Mouse (Mus musculus) cerebellum, adult 18-20 months (tissue): ENCODE data around the gene Plxdc1.

Experiments
- DNase-seq, 2 experiments: peaks; one replicate each; pipeline ENCODE4 v3.0.0; 2021

Plxdc1 gene

GRCm38 (mm10) chr11:97985727-97986677, at the start of gene Plxdc1:
TSS of gene Plxdc1 (minus strand) at chr11:97986444.
- peak; percentile 34 to 55 for DNase-seq

DNA sequence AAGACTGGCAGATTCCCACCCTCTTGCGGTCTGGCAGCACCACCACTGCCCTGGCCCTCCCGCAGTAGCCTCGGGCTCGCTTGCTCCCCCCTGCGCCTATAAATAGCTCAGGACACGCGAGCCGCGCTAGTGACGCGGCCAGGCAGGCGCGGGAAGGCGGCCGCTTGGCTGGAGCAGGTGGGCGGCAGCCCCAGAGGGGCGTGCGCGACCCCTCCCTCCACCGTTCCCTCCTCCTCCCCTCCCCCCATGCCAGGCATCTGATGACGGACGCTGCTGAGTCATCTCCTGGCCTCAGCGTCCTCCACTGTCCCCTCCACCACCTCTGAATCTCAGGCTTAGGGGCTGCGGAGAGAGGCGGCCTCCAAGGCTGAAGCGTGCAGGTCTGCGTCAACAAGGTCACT, 49.7 kb upstream of the Plxdc1 start:
- DNase-seq: peak; percentile 75 to 76

DNA sequence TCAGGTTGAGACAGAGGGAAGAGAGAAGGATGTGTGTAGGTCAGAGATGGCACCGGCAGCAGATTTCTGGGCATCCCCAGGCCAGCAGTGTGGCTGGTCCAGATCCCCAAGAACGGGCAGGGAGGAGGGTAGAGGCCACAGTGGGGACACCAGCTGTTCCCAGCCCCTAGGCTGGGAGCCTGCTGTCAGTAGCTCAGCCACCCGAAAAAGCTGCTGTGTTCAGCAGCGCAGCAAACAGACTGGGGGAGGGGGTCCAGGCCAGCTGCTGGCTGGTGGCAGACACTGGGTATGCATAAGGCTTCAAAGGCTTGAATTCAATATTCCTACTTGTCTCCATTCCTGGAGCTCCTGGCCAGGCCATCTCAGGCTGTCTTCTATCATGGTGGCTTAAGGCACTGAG, 48.6 kb upstream of the Plxdc1 start:
- no peak for DNase-seq

GRCm38 (mm10) chr11:98034061-98034460, 47.8 kb upstream of the Plxdc1 start:
- no peak for DNase-seq

DNA sequence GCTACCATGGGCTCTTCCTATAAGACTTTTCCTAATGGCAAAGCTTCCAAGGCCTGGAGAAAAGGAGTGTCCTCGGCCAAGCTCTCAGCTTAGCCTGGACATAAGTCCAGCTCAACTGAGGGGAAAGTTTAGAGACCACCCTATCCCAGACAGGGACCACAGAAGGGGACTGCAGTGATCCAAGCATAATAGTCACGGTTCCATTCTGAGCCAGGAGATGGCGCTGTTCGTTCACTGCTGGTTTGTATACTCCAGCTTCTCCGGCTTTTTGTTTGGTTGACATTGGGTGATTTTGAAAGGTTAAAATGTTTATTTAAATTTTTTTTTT, 45.2 kb upstream of the Plxdc1 start:
- DNase-seq: peak; percentile 76 to 87

- no peak for DNase-seq
Measured at GRCm38 (mm10) chr11:98030701-98031442, 44.6 kb upstream of the Plxdc1 start.

DNA sequence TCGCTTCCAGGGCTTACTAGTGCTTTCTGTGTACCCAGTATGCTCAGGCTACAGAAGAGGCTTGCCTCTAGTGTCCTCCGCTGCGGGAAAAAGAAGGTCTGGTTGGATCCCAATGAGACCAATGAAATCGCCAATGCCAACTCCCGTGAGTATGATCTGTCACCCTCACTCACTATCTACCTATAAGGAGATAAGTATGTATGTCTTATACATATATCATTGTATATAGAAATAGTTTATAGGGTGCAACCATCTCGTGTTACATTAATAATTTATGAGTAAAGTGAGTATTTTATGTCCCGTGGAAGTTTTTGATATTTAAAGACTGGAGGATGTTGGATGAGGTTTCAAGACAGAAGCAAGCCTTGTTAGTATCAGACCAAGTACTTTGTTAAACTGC, 41.5 kb upstream of the Plxdc1 start:
- DNase-seq: no peak

DNA sequence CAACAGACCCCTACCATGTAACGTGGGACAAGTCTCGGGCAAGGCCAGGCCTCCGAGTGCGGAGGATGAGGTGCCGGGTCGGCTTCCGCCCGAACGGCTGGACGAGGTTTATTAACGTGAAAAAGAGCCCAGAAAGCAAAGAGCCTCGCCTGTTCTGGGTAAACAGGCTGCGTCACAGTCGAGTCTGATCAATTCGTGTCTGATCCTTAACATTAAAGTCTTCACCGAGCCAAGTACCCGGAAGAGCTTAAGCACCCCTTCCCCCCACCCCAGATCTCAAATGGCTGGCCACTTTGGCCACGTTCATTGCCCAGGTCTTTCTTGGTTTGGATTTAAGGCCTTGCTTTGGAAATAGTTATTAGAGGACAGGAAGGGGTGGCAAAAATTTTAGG, 41.0 kb upstream of the Plxdc1 start:
- no peak for DNase-seq

DNA sequence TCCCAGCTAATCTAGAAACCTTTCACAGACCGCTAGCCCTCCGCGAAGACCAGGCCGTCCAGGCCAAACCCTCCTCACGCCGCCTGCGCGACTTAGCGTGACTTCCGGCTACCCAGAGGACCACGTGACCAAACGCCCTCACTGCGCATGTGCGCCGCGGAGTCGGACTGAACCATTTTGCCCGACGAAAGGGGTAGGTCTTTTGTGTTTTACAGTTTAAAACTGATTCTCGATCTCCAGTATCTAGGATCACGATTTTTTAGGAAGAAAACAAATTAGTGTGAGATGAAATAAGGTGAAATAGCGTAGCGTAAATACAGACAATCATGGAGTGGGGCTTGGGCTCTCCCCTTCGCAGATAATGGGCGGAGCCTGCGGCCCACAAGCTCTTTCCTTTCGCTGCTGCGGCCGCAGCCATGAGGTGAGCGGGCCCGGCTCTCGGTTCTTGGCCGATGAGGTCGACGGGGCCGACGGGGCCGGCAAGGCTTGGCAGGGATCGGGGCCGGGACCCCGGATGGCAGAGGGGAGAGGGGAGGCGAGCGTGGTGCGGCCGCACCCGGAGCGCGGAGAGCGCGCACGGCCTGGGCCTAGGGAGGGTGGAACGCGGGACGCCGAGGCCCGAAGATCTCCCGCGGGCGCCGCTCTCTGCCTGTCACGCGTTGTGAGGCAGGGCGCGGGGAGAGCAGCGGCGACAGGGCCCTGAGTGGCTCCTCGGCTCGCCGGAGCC, 40.5 kb upstream of the Plxdc1 start, which contains the start of gene Rpl19:
Rpl19 (plus strand) TSS at position 141 of the 727 bp plus-strand sequence.
- DNase-seq: peak; percentile 90 to 96

DNA sequence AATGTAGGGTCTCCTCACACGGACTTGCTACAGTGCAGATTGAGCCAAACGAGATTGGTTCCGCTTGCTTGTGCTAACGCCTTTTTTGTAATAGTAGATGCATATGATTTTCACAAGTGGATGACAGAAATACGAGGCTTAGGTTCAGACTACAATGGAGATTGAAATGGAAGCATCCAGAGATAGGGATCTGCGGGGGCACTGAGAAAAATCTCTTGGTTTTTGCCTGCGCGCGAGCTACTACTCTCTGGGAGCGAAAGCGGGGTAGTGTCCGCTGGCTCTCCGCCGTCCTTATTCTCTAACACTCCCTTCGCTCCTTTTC, 40.0 kb upstream of the Plxdc1 start:
- no peak for DNase-seq

- no peak for DNase-seq
Measured at GRCm38 (mm10) chr11:98024516-98024915, 38.3 kb upstream of the Plxdc1 start.

GRCm38 (mm10) chr11:98022555-98023371, 36.5 kb upstream of the Plxdc1 start, which contains the start of gene Cacnb1:
TSS of gene Cacnb1 (minus strand) at chr11:98023034.
- DNase-seq: peak; percentile 64 to 75

DNA sequence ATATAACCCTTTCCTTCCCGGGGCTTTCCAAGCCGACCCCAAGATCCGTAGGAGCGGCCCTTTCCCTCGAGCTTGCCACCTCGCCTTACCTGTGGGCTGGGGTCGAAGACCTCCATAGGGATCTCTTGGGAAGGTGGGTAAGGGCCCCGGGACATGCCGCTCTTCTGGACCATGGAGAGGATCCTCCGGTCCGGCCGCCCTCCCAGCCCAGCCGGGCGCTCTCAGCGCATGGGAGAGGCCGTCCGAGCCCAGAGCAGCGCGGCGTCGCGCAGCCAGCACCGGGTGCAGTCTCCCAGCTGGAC, 36.0 kb upstream of the Plxdc1 start:
- DNase-seq: no peak

GRCm38 (mm10) chr11:98021565-98022252, 35.5 kb upstream of the Plxdc1 start:
- DNase-seq: peak; percentile 55 to 57

DNA sequence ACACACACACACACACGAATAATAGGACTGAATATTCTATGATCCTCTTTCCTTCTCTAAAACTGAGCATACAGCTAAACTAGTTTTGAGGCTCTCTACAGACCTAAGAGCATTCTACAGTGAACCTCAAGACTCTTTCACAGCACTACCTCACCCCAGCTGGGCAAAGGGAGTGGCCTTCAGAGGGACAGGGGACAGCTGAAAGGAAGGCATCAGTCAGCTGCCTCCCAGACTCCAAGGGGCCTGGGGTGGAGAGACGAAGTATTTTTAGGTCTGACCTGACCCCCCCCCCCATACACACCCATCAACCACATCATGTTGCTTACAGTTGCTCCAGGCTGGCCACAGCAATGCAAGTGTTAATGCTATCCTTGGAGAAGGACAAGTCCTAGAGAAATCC, 34.9 kb upstream of the Plxdc1 start:
- no peak for DNase-seq

- DNase-seq: no peak
Measured at GRCm38 (mm10) chr11:98020710-98021109, 34.5 kb upstream of the Plxdc1 start.

- DNase-seq: no peak
Measured at GRCm38 (mm10) chr11:98019883-98020610, 33.8 kb upstream of the Plxdc1 start.

- DNase-seq: no peak
Measured at GRCm38 (mm10) chr11:98018858-98019641, 32.8 kb upstream of the Plxdc1 start.

DNA sequence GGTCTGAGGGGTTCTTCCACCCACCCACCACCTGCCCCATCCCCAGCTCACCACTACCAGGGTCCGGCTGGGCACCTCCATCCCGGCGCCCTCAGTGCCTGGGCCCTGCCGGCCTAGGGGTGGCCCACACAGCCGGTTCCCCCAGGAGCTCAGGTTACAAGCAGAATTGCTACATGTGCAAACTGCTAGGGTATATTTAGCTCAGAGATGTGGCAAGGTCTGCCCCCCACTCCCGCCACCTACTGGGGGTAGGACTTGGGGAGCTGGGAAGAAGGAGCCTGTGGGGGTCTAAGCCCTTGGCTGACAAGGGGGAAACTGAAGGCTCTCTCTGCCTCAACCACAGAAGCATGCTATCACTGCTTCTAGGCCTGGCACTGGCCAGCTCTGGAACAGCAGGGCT, 32.0 kb upstream of the Plxdc1 start:
- no peak for DNase-seq

DNA sequence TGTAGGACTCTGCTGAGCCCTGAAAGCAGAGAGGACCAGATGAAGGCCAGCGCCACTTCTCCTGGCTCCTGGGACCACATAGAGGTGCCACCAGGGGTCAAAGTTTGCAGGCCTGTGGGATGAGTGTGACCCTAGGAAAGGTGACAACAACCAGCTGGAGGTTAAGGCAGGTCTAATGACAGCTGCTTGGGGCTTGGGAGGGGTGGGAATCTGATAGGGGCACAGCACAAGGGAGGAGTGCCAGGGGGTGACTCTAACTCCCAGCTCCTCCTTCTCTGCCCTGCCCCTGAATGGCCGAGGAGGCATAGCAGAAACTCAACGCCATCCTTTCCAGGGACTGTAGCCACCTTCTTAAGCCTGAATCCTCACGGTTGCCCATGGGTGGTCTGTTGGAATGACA, 30.6 kb upstream of the Plxdc1 start:
- DNase-seq: no peak

DNA sequence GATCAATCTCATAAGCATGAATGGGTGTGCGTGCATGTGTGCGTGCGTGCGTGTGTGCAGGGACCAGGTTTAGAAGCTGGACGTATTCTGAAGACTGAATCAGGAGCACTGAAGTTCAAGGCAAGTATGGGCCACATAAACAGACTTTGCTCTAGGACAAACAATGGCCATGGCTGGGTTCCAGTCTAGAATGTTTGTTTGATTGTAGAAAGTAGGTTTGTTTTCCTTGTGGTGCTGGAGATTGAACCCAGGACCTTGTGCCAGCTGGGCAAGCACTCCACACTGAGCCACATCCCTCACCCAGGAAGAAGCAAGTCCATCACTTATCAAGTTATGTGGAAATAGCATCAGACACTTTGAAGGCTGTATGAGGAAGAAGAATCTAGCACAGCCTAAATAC, 29.9 kb upstream of the Plxdc1 start:
- DNase-seq: no peak
